Mouse (Mus musculus): ENCODE measurements around the gene Dlg2. TPM values are rescaled to one million over a fixed set of nuclear protein-coding genes. Genes with fewer than 3 reads are reported as not detected.

Dlg2 gene
- polyA plus RNA-seq, 1 experiment from 2014 or later = 14.2 TPM

DNA sequence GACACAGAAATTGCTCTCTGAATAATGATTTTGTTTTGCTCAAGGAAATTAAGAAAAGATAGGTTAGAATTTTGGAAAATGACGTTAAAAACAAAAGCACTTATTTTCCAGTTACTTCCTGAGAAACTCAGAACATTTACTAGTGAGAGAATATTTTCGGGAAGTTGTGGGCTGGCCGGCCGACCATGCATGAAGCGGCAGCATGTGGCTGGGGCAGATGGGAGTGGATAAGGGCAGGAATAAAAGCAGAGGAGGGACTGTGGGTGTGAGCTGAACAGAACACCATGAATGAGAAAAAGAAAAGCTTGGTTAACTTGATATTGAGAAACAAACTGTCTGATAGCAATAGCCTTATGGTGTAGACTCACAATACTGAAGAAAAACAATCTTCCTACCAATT is 1233.4 kb downstream of the Dlg2 start:
- no peak for ATAC-seq (ENCODE audit: insufficient number of reproducible peaks, low FRiP score)
- no peak overlapping the region for H3K9ac ChIP-seq
- H3K27ac ChIP-seq (ENCODE audit: poor library complexity, severe bottlenecking) = no peak overlapping the region
- H3K9me3 ChIP-seq (replicated peaks) = no peaks in the 10 kb centered on the region
- H3K27me3 ChIP-seq (replicated peaks) = no peaks in the 10 kb centered on the region
- H3K4me3 ChIP-seq = no peak overlapping the region
- WGBS = 69% methylated on average over 5 of the region's 5 CpGs
- no peaks in the 10 kb centered on the region for H3K4me1 ChIP-seq (replicated peaks)
- H3K36me3 ChIP-seq = no peaks in the 10 kb centered on the region
- no peak overlapping the region for H3K4me2 ChIP-seq

- no peaks in the 10 kb centered on the region for H3K4me1 ChIP-seq (replicated peaks)
- H3K27me3 ChIP-seq (replicated peaks) = no peaks in the 10 kb centered on the region
- H3K9ac ChIP-seq = no peak overlapping the region
- no peak overlapping the region for H3K4me2 ChIP-seq
- H3K4me3 ChIP-seq = no peak overlapping the region
- no peaks in the 10 kb centered on the region for H3K9me3 ChIP-seq (replicated peaks)
- ATAC-seq (ENCODE audit: insufficient number of reproducible peaks, low FRiP score) = no peak
- no peaks in the 10 kb centered on the region for H3K36me3 ChIP-seq
- no peak overlapping the region for H3K27ac ChIP-seq (ENCODE audit: poor library complexity, severe bottlenecking)
- WGBS = 72% methylated on average over 6 of the region's 6 CpGs
Measured at GRCm38 (mm10) chr7:91711184-91711583, 1234.7 kb downstream of the Dlg2 start.

DNA sequence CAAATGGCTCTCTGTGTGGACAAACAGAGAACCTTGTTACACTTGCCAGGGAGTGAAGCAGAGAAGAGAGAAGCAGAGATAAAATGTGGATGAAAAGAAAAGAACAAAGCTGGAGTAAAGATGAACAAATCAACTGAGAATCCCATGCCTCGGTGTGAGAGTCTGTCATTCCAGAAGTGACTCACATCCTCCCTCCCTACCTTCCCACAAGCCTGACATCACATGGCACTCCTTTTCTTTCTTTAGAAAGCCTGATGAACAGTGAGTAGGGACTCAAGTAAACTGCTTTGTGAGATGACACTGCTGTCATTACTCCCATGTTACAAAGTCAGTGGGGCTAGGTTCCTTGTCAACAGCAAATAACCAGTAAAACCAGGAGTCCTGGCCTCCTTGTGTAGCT is 1239.3 kb downstream of the Dlg2 start:
- no peaks in the 10 kb centered on the region for H3K4me1 ChIP-seq (replicated peaks)
- no peak overlapping the region for H3K4me3 ChIP-seq
- no peak overlapping the region for H3K27ac ChIP-seq (ENCODE audit: poor library complexity, severe bottlenecking)
- no peak overlapping the region for H3K4me2 ChIP-seq
- H3K9ac ChIP-seq = no peak overlapping the region
- H3K36me3 ChIP-seq = no peaks in the 10 kb centered on the region
- WGBS = 41% methylated on average over 1 of the region's 1 CpGs
- H3K9me3 ChIP-seq (replicated peaks) = no peaks in the 10 kb centered on the region
- no peaks in the 10 kb centered on the region for H3K27me3 ChIP-seq (replicated peaks)
- no peak for ATAC-seq (ENCODE audit: insufficient number of reproducible peaks, low FRiP score)

GRCm38 (mm10) chr7:91716696-91717095 is 1240.2 kb downstream of the Dlg2 start:
- 73% methylated on average over 6 of the region's 6 CpGs for WGBS
- Histone ChIP-seq H3K27me3 (replicated peaks) (no peaks in the 10 kb centered on the region), H3K4me1 (replicated peaks) (no peaks in the 10 kb centered on the region), H3K9ac (no peak overlapping the region), H3K27ac (ENCODE audit: poor library complexity, severe bottlenecking) (no peak overlapping the region), H3K4me3 (no peak overlapping the region), H3K36me3 (no peaks in the 10 kb centered on the region), H3K4me2 (no peak overlapping the region), H3K9me3 (replicated peaks) (no peaks in the 10 kb centered on the region)
- ATAC-seq (ENCODE audit: insufficient number of reproducible peaks, low FRiP score) = no peak

GRCm38 (mm10) chr7:91720318-91720717 is 1243.8 kb downstream of the Dlg2 start:
- no peak for ATAC-seq (ENCODE audit: insufficient number of reproducible peaks, low FRiP score)
- H3K4me3 ChIP-seq = no peak overlapping the region

GRCm38 (mm10) chr7:91724397-91724796 is 1247.9 kb downstream of the Dlg2 start:
- no peaks in the 10 kb centered on the region for H3K36me3 ChIP-seq
- H3K9ac ChIP-seq = no peak overlapping the region
- no peak overlapping the region for H3K27ac ChIP-seq (ENCODE audit: poor library complexity, severe bottlenecking)
- H3K4me2 ChIP-seq = no peak overlapping the region
- H3K4me1 ChIP-seq (replicated peaks) = no peaks in the 10 kb centered on the region
- ATAC-seq (ENCODE audit: insufficient number of reproducible peaks, low FRiP score) = no peak
- no peak overlapping the region for H3K4me3 ChIP-seq
- H3K27me3 ChIP-seq (replicated peaks) = no peaks in the 10 kb centered on the region
- no peaks in the 10 kb centered on the region for H3K9me3 ChIP-seq (replicated peaks)
- 66% methylated on average over 5 of the region's 5 CpGs for WGBS

More at GRCm38 (mm10) chr7:91720318-91720717, 1243.8 kb downstream of the Dlg2 start:
- H3K9me3 ChIP-seq (replicated peaks) = no peaks in the 10 kb centered on the region
- H3K9ac ChIP-seq = no peak overlapping the region
- H3K27ac ChIP-seq (ENCODE audit: poor library complexity, severe bottlenecking) = no peak overlapping the region
- H3K27me3 ChIP-seq (replicated peaks) = no peaks in the 10 kb centered on the region
- H3K4me2 ChIP-seq = no peak overlapping the region
- H3K4me1 ChIP-seq (replicated peaks) = no peaks in the 10 kb centered on the region
- H3K36me3 ChIP-seq = no peaks in the 10 kb centered on the region

- H3K4me2 ChIP-seq = no peak overlapping the region
- 86% methylated on average over 3 of the region's 3 CpGs for WGBS
- H3K27me3 ChIP-seq (replicated peaks) = no peaks in the 10 kb centered on the region
- H3K36me3 ChIP-seq = no peaks in the 10 kb centered on the region
- ATAC-seq (ENCODE audit: insufficient number of reproducible peaks, low FRiP score) = no peak
- no peak overlapping the region for H3K4me3 ChIP-seq
- no peaks in the 10 kb centered on the region for H3K4me1 ChIP-seq (replicated peaks)
- no peak overlapping the region for H3K9ac ChIP-seq
- no peaks in the 10 kb centered on the region for H3K9me3 ChIP-seq (replicated peaks)
- H3K27ac ChIP-seq (ENCODE audit: poor library complexity, severe bottlenecking) = no peak overlapping the region
Measured at GRCm38 (mm10) chr7:91740748-91741147, 1264.3 kb downstream of the Dlg2 start.

GRCm38 (mm10) chr7:91753151-91753861 is 1276.8 kb downstream of the Dlg2 start:
- H3K9ac ChIP-seq = no peak overlapping the region
- no peak overlapping the region for H3K4me2 ChIP-seq
- ATAC-seq (ENCODE audit: insufficient number of reproducible peaks, low FRiP score) = no peak
- no peak overlapping the region for H3K4me3 ChIP-seq
- no peaks in the 10 kb centered on the region for H3K36me3 ChIP-seq
- no peaks in the 10 kb centered on the region for H3K9me3 ChIP-seq (replicated peaks)
- H3K27me3 ChIP-seq (replicated peaks) = no peaks in the 10 kb centered on the region
- no peak overlapping the region for H3K27ac ChIP-seq (ENCODE audit: poor library complexity, severe bottlenecking)
- H3K4me1 ChIP-seq (replicated peaks) = no peaks in the 10 kb centered on the region

DNA sequence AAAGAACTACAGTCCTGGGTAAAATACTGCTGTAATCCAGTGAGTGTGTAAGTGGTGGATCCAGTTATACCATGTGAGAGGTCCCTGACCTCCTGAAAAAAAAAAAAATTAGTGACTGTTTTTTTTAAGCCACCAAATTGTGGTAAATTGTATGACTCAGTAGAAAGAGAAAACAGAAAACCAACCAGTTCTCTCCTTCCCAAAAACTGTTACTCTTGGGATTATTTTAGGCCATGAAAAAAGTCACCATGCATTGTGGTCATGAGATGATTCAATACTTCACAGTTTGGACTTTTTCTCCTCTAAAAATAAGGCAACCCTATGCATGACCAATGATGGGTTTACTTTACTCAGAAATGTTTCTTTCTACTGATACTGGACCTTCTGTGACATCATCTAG is 1291.2 kb downstream of the Dlg2 start:
- Histone ChIP-seq H3K36me3 (no peaks in the 10 kb centered on the region), H3K27me3 (replicated peaks) (no peaks in the 10 kb centered on the region), H3K4me3 (no peak overlapping the region), H3K9me3 (replicated peaks) (no peaks in the 10 kb centered on the region), H3K27ac (ENCODE audit: poor library complexity, severe bottlenecking) (no peak overlapping the region), H3K4me2 (no peak overlapping the region), H3K9ac (no peak overlapping the region), H3K4me1 (replicated peaks) (no peaks in the 10 kb centered on the region)
- ATAC-seq (ENCODE audit: insufficient number of reproducible peaks, low FRiP score) = no peak

- H3K9me3 ChIP-seq (replicated peaks) = no peaks in the 10 kb centered on the region
- no peaks in the 10 kb centered on the region for H3K4me1 ChIP-seq (replicated peaks)
- no peak overlapping the region for H3K4me2 ChIP-seq
- H3K27me3 ChIP-seq (replicated peaks) = no peaks in the 10 kb centered on the region
- no peaks in the 10 kb centered on the region for H3K36me3 ChIP-seq
- H3K4me3 ChIP-seq = no peak overlapping the region
- no peak for ATAC-seq (ENCODE audit: insufficient number of reproducible peaks, low FRiP score)
- no peak overlapping the region for H3K27ac ChIP-seq (ENCODE audit: poor library complexity, severe bottlenecking)
- H3K9ac ChIP-seq = no peak overlapping the region
Measured at GRCm38 (mm10) chr7:91778673-91779072, 1302.2 kb downstream of the Dlg2 start.

DNA sequence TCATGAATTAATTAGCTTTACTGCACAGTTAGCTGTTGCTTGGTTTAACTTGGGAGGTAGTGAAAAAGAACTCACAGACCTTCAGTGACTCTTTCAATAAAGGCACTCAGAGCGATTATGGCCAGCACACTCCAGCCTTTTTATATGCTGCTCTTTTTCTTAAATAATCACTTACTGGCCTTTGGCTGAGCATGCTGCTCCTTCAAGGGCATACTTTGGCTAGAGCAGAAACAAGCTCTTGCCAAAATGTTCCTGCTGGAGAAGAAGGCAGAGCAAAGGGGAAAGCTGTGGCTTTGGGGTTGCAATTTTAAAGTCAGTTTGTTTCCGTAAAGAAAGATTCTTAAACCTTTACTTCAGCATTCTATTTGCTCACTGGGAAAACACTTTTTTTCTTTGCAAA is 1308.1 kb downstream of the Dlg2 start:
- Histone ChIP-seq H3K27ac (ENCODE audit: poor library complexity, severe bottlenecking) (no peak overlapping the region), H3K9me3 (replicated peaks) (no peaks in the 10 kb centered on the region), H3K27me3 (replicated peaks) (no peaks in the 10 kb centered on the region), H3K4me1 (replicated peaks) (no peaks in the 10 kb centered on the region), H3K36me3 (no peaks in the 10 kb centered on the region), H3K4me3 (no peak overlapping the region), H3K4me2 (no peak overlapping the region), H3K9ac (no peak overlapping the region)
- no peak for ATAC-seq (ENCODE audit: insufficient number of reproducible peaks, low FRiP score)
- 87% methylated on average over 2 of the region's 2 CpGs for WGBS

DNA sequence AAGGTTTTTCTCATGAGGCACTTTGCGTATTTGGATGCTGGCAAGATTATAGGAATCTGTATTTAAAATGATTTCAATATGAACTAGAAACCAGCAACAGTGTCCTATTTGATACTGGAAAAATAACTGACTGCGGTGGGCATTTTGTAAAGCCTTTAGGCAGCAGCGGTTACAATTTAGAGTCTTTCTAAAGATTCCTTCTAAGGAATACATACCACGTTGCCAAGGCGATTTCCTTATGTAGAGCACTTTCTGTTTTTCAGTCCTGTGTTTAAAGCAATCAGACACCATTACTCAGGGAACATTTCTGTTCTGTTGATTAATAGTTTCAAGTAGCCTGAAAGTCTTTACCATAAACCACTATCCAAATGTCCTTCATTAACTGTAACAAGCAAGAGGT is 1309.0 kb downstream of the Dlg2 start:
- no peak overlapping the region for H3K4me3 ChIP-seq
- WGBS = 79% methylated on average over 5 of the region's 5 CpGs
- no peaks in the 10 kb centered on the region for H3K9me3 ChIP-seq (replicated peaks)
- no peaks in the 10 kb centered on the region for H3K4me1 ChIP-seq (replicated peaks)
- ATAC-seq (ENCODE audit: insufficient number of reproducible peaks, low FRiP score) = no peak
- H3K27me3 ChIP-seq (replicated peaks) = no peaks in the 10 kb centered on the region
- no peaks in the 10 kb centered on the region for H3K36me3 ChIP-seq
- H3K4me2 ChIP-seq = no peak overlapping the region
- H3K27ac ChIP-seq (ENCODE audit: poor library complexity, severe bottlenecking) = no peak overlapping the region
- H3K9ac ChIP-seq = no peak overlapping the region
